Mouse (Mus musculus): Measurements from ENCODE around the gene Clcc1. TPM values are rescaled to one million over a fixed set of nuclear protein-coding genes. Genes with fewer than 3 reads are reported as not detected.

The Clcc1 gene
- polyA plus RNA-seq, 1 experiment from 2014 or later = 63.3 TPM

DNA sequence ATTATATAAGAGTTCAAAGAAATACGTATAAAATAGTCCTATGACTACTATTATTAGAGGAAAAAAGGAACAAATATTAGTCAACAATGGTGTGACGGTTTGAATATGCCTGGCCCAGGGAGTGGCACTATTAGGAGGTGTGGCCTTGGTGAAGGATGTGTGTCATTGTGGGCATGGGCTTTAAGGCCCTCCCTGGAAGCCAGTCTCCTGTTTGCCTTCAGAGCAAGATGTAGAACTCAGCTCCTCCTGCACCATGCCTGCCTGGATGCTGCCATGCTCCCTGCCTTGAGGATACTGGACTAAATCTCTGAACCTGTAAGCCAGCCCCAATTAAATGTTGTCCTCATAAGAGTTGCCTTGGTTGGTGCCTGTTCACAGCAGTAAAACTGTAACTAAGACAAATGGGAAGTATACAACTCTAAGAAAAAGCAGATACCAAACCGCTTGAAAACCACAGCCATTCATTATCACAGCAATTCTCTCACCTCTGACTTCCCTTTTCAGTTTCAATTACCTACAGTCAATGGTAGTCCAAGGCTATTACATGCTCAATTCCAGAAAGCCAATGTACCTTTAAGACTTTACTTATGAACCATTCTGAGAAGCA, 64.3 kb downstream of the Clcc1 start:
- ATAC-seq (replicated peaks; ENCODE audit: extremely low read depth, insufficient read depth, low FRiP score) = no peak
- Histone ChIP-seq H3K4me2 (ENCODE audit: low read depth, low read length) (no peak overlapping the region), H3K27ac (ENCODE audit: low read length) (no peak overlapping the region), H3K36me3 (ENCODE audit: control insufficient read depth, insufficient read depth) (no peaks in the 10 kb centered on the region), H3K9ac (ENCODE audit: low read length) (no peak overlapping the region), H3K9me3 (replicated peaks; ENCODE audit: control insufficient read depth, low read length) (no peaks in the 10 kb centered on the region), H3K27me3 (ENCODE audit: control insufficient read depth, insufficient read depth, low read length) (no peaks in the 10 kb centered on the region), H3K4me3 (ENCODE audit: low read length) (no peak overlapping the region), H3K4me1 (ENCODE audit: control insufficient read depth, insufficient read depth, low read length) (peaks cover 20% of the 10 kb centered on the region; the same call in 1 of the 2 replicates)
- WGBS = 87% methylated on average over 3 of the region's 3 CpGs

- Histone ChIP-seq H3K27me3 (ENCODE audit: control insufficient read depth, insufficient read depth, low read length) (no peaks in the 10 kb centered on the region), H3K4me3 (ENCODE audit: low read length) (no peak overlapping the region), H3K4me1 (ENCODE audit: control insufficient read depth, insufficient read depth, low read length) (peaks cover 17% of the 10 kb centered on the region; the same call in 1 of the 2 replicates), H3K27ac (ENCODE audit: low read length) (no peak overlapping the region), H3K9me3 (replicated peaks; ENCODE audit: control insufficient read depth, low read length) (no peaks in the 10 kb centered on the region), H3K9ac (ENCODE audit: low read length) (no peak overlapping the region), H3K4me2 (ENCODE audit: low read depth, low read length) (no peak overlapping the region), H3K36me3 (ENCODE audit: control insufficient read depth, insufficient read depth) (no peaks in the 10 kb centered on the region)
- 74% methylated on average over 2 of the region's 2 CpGs for WGBS
- no peak for ATAC-seq (replicated peaks; ENCODE audit: extremely low read depth, insufficient read depth, low FRiP score)
These were observed 65.6 kb downstream of the Clcc1 start for GRCm38 (mm10) chr3:108719357-108719756.

DNA sequence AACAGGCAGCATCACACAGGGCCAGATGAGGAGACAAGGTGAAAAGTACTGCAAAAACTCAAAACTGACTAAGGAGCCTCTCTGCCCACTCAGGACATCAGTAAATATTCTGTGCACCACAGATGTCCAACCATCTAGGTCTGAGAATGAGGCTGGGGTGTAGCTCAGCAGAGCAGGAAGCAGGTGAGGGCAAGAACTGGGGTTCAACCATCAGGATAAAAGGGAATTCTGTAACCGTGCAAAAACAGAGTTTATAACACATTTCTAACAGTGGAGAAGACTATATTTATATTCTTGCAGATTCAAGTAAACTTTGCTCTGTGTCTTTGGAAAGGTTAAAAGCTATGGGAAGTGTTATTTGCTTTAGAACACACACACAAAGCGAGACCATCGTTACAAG, 66.0 kb downstream of the Clcc1 start:
- H3K27me3 ChIP-seq (ENCODE audit: control insufficient read depth, insufficient read depth, low read length) = no peaks in the 10 kb centered on the region
- 76% methylated on average over 3 of the region's 3 CpGs for WGBS
- no peak overlapping the region for H3K27ac ChIP-seq (ENCODE audit: low read length)
- H3K4me3 ChIP-seq (ENCODE audit: low read length) = no peak overlapping the region
- ATAC-seq (replicated peaks; ENCODE audit: extremely low read depth, insufficient read depth, low FRiP score) = no peak
- H3K36me3 ChIP-seq (ENCODE audit: control insufficient read depth, insufficient read depth) = no peaks in the 10 kb centered on the region
- peaks cover 17% of the 10 kb centered on the region; the same call in 1 of the 2 replicates for H3K4me1 ChIP-seq (ENCODE audit: control insufficient read depth, insufficient read depth, low read length)
- no peak overlapping the region for H3K4me2 ChIP-seq (ENCODE audit: low read depth, low read length)
- no peaks in the 10 kb centered on the region for H3K9me3 ChIP-seq (replicated peaks; ENCODE audit: control insufficient read depth, low read length)
- H3K9ac ChIP-seq (ENCODE audit: low read length) = no peak overlapping the region

DNA sequence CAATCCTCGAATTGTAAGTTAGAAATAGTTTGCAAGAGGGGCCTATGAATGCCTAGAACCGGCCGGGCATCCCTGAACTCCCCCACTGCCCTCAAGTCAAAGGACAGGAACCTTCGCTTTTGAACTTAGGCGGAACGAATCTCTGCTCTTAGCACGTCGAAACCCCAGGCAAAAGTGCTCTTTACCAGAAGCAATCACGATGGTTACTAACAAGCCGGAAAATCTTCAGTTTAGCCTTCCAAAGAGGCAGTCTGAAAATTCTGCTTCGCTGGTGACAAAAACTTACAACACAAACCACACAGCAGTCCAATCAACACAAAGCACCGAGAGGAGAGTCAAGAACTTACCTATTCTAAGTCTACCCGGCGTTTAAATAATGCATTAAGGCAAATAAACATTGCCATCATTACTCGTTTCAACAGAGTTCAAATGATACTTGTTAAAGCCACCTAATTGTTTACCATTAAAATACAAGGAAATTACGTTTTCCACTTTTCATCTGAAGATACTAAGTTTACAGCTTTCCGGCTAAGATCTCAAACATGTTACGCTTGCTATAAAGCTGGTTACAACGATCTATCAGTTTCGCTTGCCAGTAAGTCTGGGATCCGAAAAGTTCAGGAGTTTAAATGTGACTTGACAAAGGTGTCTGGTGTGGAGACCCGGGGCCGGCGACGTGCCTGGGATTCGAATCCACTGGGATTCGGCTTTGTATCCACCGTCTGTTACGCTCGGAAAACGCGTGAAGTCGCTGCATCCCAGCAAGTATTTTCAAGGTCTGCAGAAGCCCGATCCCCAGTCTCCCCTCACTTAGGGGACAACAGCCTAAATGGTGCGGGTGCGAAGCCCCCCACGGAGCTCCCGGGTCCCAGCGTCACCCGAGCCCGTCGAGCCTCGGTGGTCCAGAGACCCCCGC, 67.6 kb downstream of the Clcc1 start:
- H3K9ac ChIP-seq (ENCODE audit: low read length) = peak overlapping the region; percentile 92
- H3K9me3 ChIP-seq (replicated peaks; ENCODE audit: control insufficient read depth, low read length) = no peaks in the 10 kb centered on the region
- no peaks in the 10 kb centered on the region for H3K36me3 ChIP-seq (ENCODE audit: control insufficient read depth, insufficient read depth)
- peak overlapping the region; percentile 83 for H3K4me3 ChIP-seq (ENCODE audit: low read length)
- peak overlapping the region; percentile 86 for H3K4me2 ChIP-seq (ENCODE audit: low read depth, low read length)
- peak; percentile 15 for ATAC-seq (replicated peaks; ENCODE audit: extremely low read depth, insufficient read depth, low FRiP score)
- H3K27ac ChIP-seq (ENCODE audit: low read length) = peak overlapping the region; percentile 86
- no peaks in the 10 kb centered on the region for H3K27me3 ChIP-seq (ENCODE audit: control insufficient read depth, insufficient read depth, low read length)
- 1% methylated on average over 44 of the region's 44 CpGs for WGBS
- peaks cover 17% of the 10 kb centered on the region; the same call in 1 of the 2 replicates for H3K4me1 ChIP-seq (ENCODE audit: control insufficient read depth, insufficient read depth, low read length)

- peak within 1 kb of the TSS; percentile 92 for H3K9ac ChIP-seq (ENCODE audit: low read length)
- peak; percentile 98 for ATAC-seq (replicated peaks; ENCODE audit: extremely low read depth, insufficient read depth, low FRiP score)
- peak within 1 kb of the TSS; percentile 86 for H3K4me2 ChIP-seq (ENCODE audit: low read depth, low read length)
- H3K27me3 ChIP-seq (ENCODE audit: control insufficient read depth, insufficient read depth, low read length) = no peaks in the 10 kb centered on the region
- H3K4me3 ChIP-seq (ENCODE audit: low read length) = peak within 1 kb of the TSS; percentile 83
- no peaks in the 10 kb centered on the region for H3K9me3 ChIP-seq (replicated peaks; ENCODE audit: control insufficient read depth, low read length)
- 4% methylated on average over 53 of the region's 53 CpGs for WGBS
- peak within 1 kb of the TSS; percentile 86 for H3K27ac ChIP-seq (ENCODE audit: low read length)
- peaks cover 17% of the 10 kb centered on the region; the same call in 1 of the 2 replicates for H3K4me1 ChIP-seq (ENCODE audit: control insufficient read depth, insufficient read depth, low read length)
- H3K36me3 ChIP-seq (ENCODE audit: control insufficient read depth, insufficient read depth) = no peaks in the 10 kb centered on the region
These were observed 68.5 kb downstream of the Clcc1 start, which contains the start of gene Gpsm2 for GRCm38 (mm10) chr3:108722036-108722872. TSS of gene Gpsm2 (minus strand) at chr3:108722309.

DNA sequence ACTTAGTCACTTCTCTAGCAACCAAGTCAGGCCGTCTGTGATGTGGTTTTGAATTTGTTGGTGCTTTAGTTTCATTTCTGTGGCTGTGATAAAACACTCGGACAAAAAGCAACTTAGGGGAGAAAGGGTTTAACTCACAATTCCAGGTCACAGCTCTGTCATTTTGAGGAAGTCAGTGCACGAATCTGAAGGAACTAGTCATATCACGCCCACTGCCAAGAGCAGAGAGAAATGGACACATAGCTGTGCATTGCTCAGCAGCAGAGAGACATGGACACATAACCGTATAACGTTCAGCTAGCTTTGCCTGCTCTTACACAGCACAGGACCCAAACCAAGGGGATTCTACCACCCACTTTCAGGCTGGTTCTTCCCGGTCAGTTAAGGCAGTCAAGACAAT, 72.7 kb downstream of the Clcc1 start:
- ATAC-seq (replicated peaks; ENCODE audit: extremely low read depth, insufficient read depth, low FRiP score) = no peak
- Histone ChIP-seq H3K9ac (ENCODE audit: low read length) (no peak overlapping the region), H3K27ac (ENCODE audit: low read length) (no peak overlapping the region), H3K4me1 (ENCODE audit: control insufficient read depth, insufficient read depth, low read length) (peaks cover 6% of the 10 kb centered on the region; the same call in 1 of the 2 replicates), H3K36me3 (ENCODE audit: control insufficient read depth, insufficient read depth) (no peaks in the 10 kb centered on the region), H3K4me2 (ENCODE audit: low read depth, low read length) (no peak overlapping the region), H3K27me3 (ENCODE audit: control insufficient read depth, insufficient read depth, low read length) (no peaks in the 10 kb centered on the region), H3K9me3 (replicated peaks; ENCODE audit: control insufficient read depth, low read length) (no peaks in the 10 kb centered on the region), H3K4me3 (ENCODE audit: low read length) (no peak overlapping the region)
- 81% methylated on average over 7 of the region's 7 CpGs for WGBS

- ATAC-seq (replicated peaks; ENCODE audit: extremely low read depth, insufficient read depth, low FRiP score) = no peak
- Histone ChIP-seq H3K4me1 (ENCODE audit: control insufficient read depth, insufficient read depth, low read length) (peaks cover 6% of the 10 kb centered on the region; the same call in 1 of the 2 replicates), H3K27me3 (ENCODE audit: control insufficient read depth, insufficient read depth, low read length) (no peaks in the 10 kb centered on the region), H3K9me3 (replicated peaks; ENCODE audit: control insufficient read depth, low read length) (no peaks in the 10 kb centered on the region), H3K4me3 (ENCODE audit: low read length) (no peak overlapping the region), H3K9ac (ENCODE audit: low read length) (no peak overlapping the region), H3K27ac (ENCODE audit: low read length) (no peak overlapping the region), H3K36me3 (ENCODE audit: control insufficient read depth, insufficient read depth) (no peaks in the 10 kb centered on the region), H3K4me2 (ENCODE audit: low read depth, low read length) (no peak overlapping the region)
These were observed 73.6 kb downstream of the Clcc1 start for GRCm38 (mm10) chr3:108727344-108727743.

DNA sequence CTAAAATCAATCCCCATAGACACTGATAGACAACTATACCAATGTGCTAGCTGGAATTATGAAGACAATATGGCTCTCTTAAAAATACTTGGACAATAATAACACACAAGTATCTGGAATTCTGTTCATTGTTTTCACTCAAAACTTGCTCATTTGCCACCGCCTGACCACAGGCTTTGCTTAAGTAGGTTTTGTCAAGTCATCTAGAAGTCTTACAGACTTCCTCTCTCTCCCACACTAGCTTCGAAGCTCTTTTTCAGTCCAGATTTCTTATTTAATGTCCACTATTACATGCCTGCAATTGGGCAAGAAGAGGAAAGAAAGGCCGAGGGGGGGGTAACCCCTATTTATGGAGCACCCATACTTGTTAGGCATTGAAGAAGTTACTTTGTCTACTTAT, 74.1 kb downstream of the Clcc1 start:
- ATAC-seq (replicated peaks; ENCODE audit: extremely low read depth, insufficient read depth, low FRiP score) = no peak
- peaks cover 3% of the 10 kb centered on the region; the same call in 1 of the 2 replicates for H3K4me1 ChIP-seq (ENCODE audit: control insufficient read depth, insufficient read depth, low read length)
- 79% methylated on average over 3 of the region's 3 CpGs for WGBS

More for the DNA sequence above, 74.1 kb downstream of the Clcc1 start:
- no peak overlapping the region for H3K4me2 ChIP-seq (ENCODE audit: low read depth, low read length)
- no peak overlapping the region for H3K27ac ChIP-seq (ENCODE audit: low read length)
- H3K9me3 ChIP-seq (replicated peaks; ENCODE audit: control insufficient read depth, low read length) = no peaks in the 10 kb centered on the region
- H3K36me3 ChIP-seq (ENCODE audit: control insufficient read depth, insufficient read depth) = no peaks in the 10 kb centered on the region
- H3K9ac ChIP-seq (ENCODE audit: low read length) = no peak overlapping the region
- H3K27me3 ChIP-seq (ENCODE audit: control insufficient read depth, insufficient read depth, low read length) = no peaks in the 10 kb centered on the region
- H3K4me3 ChIP-seq (ENCODE audit: low read length) = no peak overlapping the region

Measured in heart, embryonic 16.5 days (tissue).